Mouse (Mus musculus) heart, embryonic 11.5 days (tissue): ENCODE data around the gene Tube1. TPM values are rescaled to one million over a fixed set of nuclear protein-coding genes. Genes with fewer than 3 reads are reported as not detected.

Source experiments
- ATAC-seq: fragments of 200-750 bp; cut with Nextera tagmentation; replicated peaks from 2 replicates; pipeline ENCODE4 v1.8.0; 2017; ENCODE audit warnings: moderate library complexity; ENCODE audit not compliant: insufficient number of reproducible peaks, low FRiP score, low TSS enrichment
- H3K27ac ChIP-seq: fragments of 300-500 bp; sonication (generic); 2 replicates; pipeline ENCODE4 v1.5.1; 2014; ENCODE audit warnings: mild to moderate bottlenecking, low read depth, low read length
- H3K27me3 ChIP-seq: fragments of 300-500 bp; sonication (generic); 2 replicates; pipeline ENCODE4 v1.6.1; 2014; ENCODE audit warnings: mild to moderate bottlenecking, low read length, mixed read lengths; ENCODE audit not compliant: control insufficient read depth, insufficient read depth
- H3K36me3 ChIP-seq: fragments of 300-500 bp; sonication (generic); 2 replicates; pipeline ENCODE4 v1.6.1; 2014; ENCODE audit warnings: mild to moderate bottlenecking, low read length, moderate library complexity, mixed read lengths; ENCODE audit not compliant: control insufficient read depth, insufficient read depth
- H3K4me1 ChIP-seq: fragments of 300-500 bp; sonication (generic); 2 replicates; pipeline ENCODE4 v1.6.1; 2014; ENCODE audit warnings: low read length; ENCODE audit not compliant: control insufficient read depth, insufficient read depth
- H3K4me2 ChIP-seq: fragments of 300-500 bp; sonication (generic); 2 replicates; pipeline ENCODE4 v1.6.1; 2014; ENCODE audit warnings: mild to moderate bottlenecking, moderate library complexity
- H3K4me3 ChIP-seq: fragments of 300-500 bp; sonication (generic); 2 replicates; pipeline ENCODE4 v1.5.1; 2014; ENCODE audit warnings: low read depth, low read length
- H3K9ac ChIP-seq: fragments of 300-500 bp; sonication (generic); 2 replicates; pipeline ENCODE4 v1.6.1; 2014; ENCODE audit warnings: mild to moderate bottlenecking, low read depth, low read length, moderate library complexity
- H3K9me3 ChIP-seq: fragments of 300-500 bp; sonication (generic); replicated peaks from 2 replicates; pipeline ENCODE4 v1.6.1; 2016; ENCODE audit warnings: low read length; ENCODE audit not compliant: control insufficient read depth
- WGBS: fragments of 180-500 bp; shearing (Covaris S2); extraction: QIAGEN DNeasy Blood & Tissue Kit; methylation state at CpG from one replicate; pipeline ENCODE4 v1.1.7; 2014; ENCODE audit not compliant: insufficient replicate concordance; 5-methylcytosine and 5-hydroxymethylcytosine counted together
- polyA plus RNA-seq: library from polyadenylated mRNA; unstranded; fragments of >200 nt; fragmentation: Nextera tagmentation; extraction: Ambion mirVana; gene quantifications from 2 replicates; pipeline ENCODE4 v1.2.1, GENCODE M21; 2014

Tube1 gene
- 14.5 TPM in 2 replicates for polyA plus RNA-seq

DNA sequence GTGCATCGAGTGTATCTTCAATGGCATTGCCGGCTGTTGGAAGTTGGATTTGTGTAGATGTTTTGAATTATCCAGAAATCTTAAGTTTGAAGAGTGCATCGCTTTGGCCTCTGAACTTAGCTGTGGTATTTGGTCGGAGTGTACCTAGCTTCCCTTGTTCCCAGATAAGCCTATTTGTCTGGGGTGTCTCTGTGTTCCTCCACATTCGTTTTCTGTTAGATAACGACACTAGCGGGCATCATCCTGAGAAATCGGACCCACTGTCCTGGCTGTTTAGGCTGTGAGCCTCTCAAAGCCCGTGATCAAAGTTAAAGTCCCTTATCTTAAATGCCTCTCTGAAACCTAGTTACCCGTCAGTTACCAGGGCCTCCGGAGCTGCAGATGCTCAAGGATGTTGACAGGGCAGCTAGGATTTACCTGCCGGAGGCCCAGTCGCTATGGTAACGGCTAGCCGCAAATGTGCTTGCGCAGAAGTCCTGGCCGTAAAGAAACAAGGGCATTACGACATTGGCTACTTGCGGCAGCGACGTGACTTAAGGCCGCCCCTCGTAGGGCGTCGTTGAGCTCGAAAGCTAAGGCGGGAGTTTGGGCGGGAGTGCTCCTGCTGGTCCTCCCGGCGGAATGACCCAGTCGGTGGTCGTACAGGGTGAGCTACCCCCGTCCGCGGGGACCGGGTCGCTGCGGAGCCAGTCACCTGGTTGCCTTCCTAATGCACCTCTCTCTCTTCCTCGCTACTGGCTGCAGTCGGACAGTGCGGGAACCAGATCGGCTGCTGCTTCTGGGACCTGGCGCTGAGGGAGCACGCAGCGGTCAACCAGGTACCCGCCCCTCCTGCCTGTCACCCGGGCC lies at the start of gene Tube1, which contains the start of gene Fam229b:
Tube1 (plus strand) TSS at position 515 of the 849 bp plus-strand sequence.
Fam229b (minus strand) TSS at position 453 of the 849 bp plus-strand sequence.
- H3K36me3 ChIP-seq = 0 out of 2 replicates have a peak, but pooled peaks cover 2% of the 10 kb centered on the region
- no peaks in the 10 kb centered on the region for H3K27me3 ChIP-seq
- no peak within 1 kb of the TSS for H3K27ac ChIP-seq
- ATAC-seq = peak; percentile 90
- H3K4me2 ChIP-seq = peak within 1 kb of the TSS; percentile 78
- peaks cover 6% of the 10 kb centered on the region; the same call in 1 of the 2 replicates for H3K4me1 ChIP-seq
- H3K9ac ChIP-seq = peak within 1 kb of the TSS; percentile 76
- H3K9me3 ChIP-seq = no peaks in the 10 kb centered on the region
- peak within 1 kb of the TSS; percentile 78 for H3K4me3 ChIP-seq
- 4% methylated on average over 47 of the region's 47 CpGs for WGBS

DNA sequence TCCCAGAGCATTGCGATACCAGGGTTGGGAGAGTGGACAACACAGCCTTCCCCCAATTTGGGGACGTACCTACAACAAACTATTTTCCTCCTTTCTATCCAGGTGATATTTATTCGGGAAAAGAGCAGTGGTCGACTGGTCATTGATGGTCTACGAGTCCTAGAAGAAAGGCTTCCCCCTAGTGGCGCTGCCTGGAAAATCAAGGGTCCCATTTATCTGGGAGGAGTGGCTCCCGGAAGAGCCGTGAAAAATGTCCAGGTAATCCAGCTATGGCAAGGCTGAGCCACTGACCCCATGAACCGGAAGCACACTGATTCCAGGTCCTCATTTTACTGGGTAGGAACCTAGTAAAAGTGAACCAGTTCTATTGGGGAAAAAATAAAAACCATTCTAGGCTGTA lies 36.8 kb upstream of the Tube1 start:
- H3K4me2 ChIP-seq = no peak overlapping the region

DNA sequence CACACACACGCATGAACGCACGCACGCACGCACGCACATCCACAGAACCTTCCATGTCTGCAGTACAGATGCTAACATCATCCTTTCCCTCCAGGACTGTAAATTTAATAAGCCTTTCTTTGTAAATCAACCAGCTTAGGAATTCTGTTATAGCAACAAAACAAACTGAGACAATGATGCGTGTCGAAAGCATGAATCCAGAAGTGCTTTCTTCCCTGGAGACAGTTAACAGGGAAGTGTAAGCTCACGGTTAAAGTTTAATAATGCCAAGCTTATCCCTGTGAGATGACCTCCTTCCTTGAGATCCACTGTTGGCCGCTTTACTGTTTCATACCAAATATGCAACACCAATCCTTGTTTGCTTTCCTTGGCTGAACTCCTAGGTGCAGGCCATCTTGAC lies 35.0 kb upstream of the Tube1 start:
- Histone ChIP-seq H3K4me2 (no peak overlapping the region), H3K27me3 (no peaks in the 10 kb centered on the region), H3K36me3 (peaks cover 35% of the 10 kb centered on the region), H3K4me1 (no peaks in the 10 kb centered on the region), H3K9ac (no peak overlapping the region), H3K27ac (no peak overlapping the region), H3K4me3 (no peak overlapping the region), H3K9me3 (no peaks in the 10 kb centered on the region)
- WGBS = 93% methylated on average over 10 of the region's 10 CpGs
- ATAC-seq = no peak

More for the DNA sequence above, 36.8 kb upstream of the Tube1 start:
- H3K9me3 ChIP-seq = no peaks in the 10 kb centered on the region
- H3K36me3 ChIP-seq = peaks cover 34% of the 10 kb centered on the region
- H3K27ac ChIP-seq = no peak overlapping the region
- ATAC-seq = no peak
- no peak overlapping the region for H3K4me3 ChIP-seq
- no peak overlapping the region for H3K9ac ChIP-seq
- WGBS = 85% methylated on average over 9 of the region's 9 CpGs
- no peaks in the 10 kb centered on the region for H3K4me1 ChIP-seq
- no peaks in the 10 kb centered on the region for H3K27me3 ChIP-seq

DNA sequence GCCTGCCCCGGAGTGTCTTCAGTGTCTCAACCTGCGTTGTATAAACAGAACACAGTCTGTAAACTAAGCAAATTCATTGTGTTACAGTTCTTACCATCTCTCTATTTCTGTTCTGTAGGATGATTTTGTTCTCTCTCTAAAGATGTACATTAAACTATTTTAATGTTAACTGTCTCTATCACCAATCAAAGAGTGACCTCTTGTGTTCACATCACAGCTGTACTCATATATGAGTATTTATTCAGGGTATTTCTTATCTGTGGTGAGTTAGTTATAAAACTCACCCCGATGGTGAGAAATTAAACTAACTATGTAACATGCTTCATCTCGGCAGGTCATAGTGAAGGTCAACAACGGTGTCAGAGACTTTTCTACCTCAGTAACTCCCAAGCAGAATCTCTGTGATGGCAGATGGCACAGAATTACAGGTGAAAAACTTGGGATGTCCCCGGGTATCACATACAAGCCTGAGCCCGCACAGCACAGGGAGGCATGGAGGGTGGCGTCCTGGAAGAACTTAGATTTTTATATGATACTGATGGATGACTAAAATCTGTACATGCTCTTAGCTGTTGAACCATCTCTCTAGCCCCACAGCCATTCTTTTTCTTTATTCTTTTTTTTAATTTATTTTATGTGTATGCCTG lies 28.9 kb upstream of the Tube1 start:
- 89% methylated on average over 8 of the region's 8 CpGs for WGBS
- Histone ChIP-seq H3K9ac (no peak overlapping the region), H3K36me3 (peaks cover 16% of the 10 kb centered on the region)

DNA sequence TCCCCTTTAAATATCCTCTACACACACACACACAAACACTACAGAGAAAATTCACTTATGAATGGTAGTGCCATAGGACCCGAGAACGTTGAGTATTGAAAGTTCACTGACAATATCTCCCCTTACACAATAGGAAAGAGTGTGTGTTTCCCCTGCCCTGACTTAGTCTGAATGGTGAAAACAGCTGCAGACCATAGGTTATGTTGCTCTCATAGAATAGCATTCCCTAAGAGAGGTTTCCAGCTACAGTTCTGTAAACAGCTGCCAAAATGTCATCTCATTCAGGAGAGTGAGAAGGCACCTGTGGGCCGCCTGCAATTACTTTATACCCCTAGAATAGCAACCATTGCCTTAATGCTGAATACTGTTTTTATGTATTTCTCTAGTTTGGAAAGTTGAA lies 27.4 kb upstream of the Tube1 start:
- Histone ChIP-seq H3K9me3 (no peaks in the 10 kb centered on the region), H3K27me3 (no peaks in the 10 kb centered on the region), H3K27ac (no peak overlapping the region), H3K4me3 (no peak overlapping the region), H3K36me3 (peaks cover 23% of the 10 kb centered on the region), H3K4me1 (no peaks in the 10 kb centered on the region), H3K4me2 (no peak overlapping the region), H3K9ac (no peak overlapping the region)
- 63% methylated on average over 3 of the region's 3 CpGs for WGBS
- ATAC-seq = no peak

More for the DNA sequence above, 28.9 kb upstream of the Tube1 start:
- H3K4me1 ChIP-seq = no peaks in the 10 kb centered on the region
- no peak for ATAC-seq
- no peaks in the 10 kb centered on the region for H3K9me3 ChIP-seq
- H3K4me2 ChIP-seq = no peak overlapping the region
- H3K27me3 ChIP-seq = no peaks in the 10 kb centered on the region
- H3K4me3 ChIP-seq = no peak overlapping the region
- H3K27ac ChIP-seq = no peak overlapping the region

DNA sequence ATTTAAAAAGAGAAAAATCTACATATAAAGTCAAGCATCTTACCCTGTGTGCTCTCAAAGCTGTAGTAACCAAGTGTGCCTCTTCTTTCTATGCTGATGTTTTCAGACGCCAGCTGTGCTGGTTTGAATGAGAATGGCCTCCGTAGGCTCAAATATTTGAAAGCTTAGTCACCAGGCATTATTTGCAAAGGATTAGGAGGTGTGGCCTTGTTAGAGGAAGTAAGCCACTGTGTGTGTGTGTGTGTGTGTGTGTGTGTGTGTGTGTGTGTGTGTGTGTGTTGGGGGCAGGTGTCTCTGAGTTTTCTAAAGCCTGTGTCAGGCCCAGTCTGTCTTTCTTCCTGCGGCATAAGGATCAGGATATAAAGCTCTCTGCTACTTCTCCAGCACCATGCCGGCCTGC lies 26.8 kb upstream of the Tube1 start:
- H3K4me2 ChIP-seq = no peak overlapping the region
- H3K9me3 ChIP-seq = no peaks in the 10 kb centered on the region
- no peak overlapping the region for H3K27ac ChIP-seq
- H3K4me1 ChIP-seq = no peaks in the 10 kb centered on the region
- no peak overlapping the region for H3K9ac ChIP-seq
- no peak for ATAC-seq
- WGBS = 61% methylated on average over 4 of the region's 4 CpGs
- no peak overlapping the region for H3K4me3 ChIP-seq
- H3K27me3 ChIP-seq = no peaks in the 10 kb centered on the region
- H3K36me3 ChIP-seq = peaks cover 24% of the 10 kb centered on the region

DNA sequence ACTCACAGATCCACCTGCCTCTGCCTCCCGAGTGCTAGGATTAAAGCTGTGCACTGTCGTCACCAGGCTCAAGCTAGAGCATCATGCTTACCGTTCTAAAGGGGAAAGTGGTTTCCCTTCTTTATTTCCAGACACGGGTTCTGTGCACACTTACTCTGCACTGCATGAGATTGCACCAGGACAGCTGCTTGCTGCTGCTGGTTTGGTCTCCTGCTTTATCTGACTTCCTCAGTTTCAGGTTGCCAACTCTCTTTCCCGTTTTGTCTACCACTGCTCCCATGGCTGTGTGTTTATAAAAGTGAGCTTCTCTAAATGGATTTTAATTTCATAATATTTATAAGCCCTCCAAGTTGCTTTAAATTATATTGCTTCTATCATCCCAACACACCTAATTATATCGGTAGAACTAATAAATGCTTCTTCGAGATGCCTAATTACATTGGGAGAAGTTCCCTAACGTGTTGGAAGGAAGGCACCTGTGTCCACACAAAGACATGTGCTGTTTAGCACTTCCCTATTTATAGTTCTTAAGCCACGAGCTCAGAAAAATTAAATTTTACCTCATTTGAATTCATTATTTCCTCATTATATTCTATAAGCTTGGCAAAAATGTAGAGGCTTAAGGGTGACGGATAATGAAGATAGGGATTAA lies 24.8 kb upstream of the Tube1 start:
- WGBS = 65% methylated on average over 10 of the region's 10 CpGs
- H3K27me3 ChIP-seq = no peaks in the 10 kb centered on the region
- ATAC-seq = no peak
- no peak overlapping the region for H3K27ac ChIP-seq
- peaks cover 17% of the 10 kb centered on the region for H3K36me3 ChIP-seq
- no peak overlapping the region for H3K4me2 ChIP-seq
- H3K9me3 ChIP-seq = no peaks in the 10 kb centered on the region
- no peak overlapping the region for H3K4me3 ChIP-seq
- H3K4me1 ChIP-seq = no peaks in the 10 kb centered on the region
- H3K9ac ChIP-seq = no peak overlapping the region

DNA sequence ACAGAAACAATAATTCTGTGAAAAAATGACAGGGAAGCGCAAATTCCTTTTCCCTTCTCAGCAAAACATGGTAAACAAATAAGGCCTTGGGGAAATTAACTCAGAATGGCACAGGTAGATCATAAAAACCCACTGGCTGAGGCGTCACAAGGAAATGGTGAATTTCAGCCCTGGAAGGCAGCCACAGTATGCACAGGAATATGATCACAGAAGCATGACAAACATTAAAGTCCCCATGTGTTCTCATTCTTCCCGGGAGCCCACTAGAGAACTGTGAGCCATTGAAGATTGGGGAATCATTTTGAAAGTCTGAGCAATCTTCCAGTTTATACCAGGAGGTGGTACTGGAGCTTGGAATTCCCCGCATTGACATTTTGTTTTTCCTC lies 24.3 kb upstream of the Tube1 start:
- peaks cover 17% of the 10 kb centered on the region for H3K36me3 ChIP-seq
- H3K9me3 ChIP-seq = no peaks in the 10 kb centered on the region
- no peak overlapping the region for H3K4me2 ChIP-seq
- no peak for ATAC-seq
- no peak overlapping the region for H3K4me3 ChIP-seq
- WGBS = 66% methylated on average over 4 of the region's 4 CpGs
- no peak overlapping the region for H3K9ac ChIP-seq
- H3K27ac ChIP-seq = no peak overlapping the region
- no peaks in the 10 kb centered on the region for H3K4me1 ChIP-seq
- H3K27me3 ChIP-seq = no peaks in the 10 kb centered on the region
